ENCODE assay signal across 9 mouse cellular contexts in the genomic region with DNA sequence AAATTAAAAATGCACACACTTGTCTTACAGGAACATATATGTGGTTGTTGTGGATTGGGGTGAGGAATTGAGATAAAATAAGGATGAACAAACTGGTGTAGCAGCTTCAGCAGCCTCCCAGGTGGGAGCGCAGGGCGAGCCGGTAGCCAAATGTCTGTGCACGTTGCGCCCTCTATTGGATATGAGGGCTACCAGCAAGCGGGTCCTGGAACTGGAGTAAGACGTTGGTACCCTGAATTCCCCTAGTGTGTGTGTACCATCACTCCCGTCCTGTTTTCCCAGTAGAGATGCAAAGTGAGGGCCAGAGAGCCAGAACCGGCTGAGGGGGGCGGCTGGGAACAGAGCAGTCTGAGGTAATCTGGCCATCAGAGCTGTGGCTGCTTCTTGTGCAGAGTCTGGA. TPM values are rescaled to one million over a fixed set of nuclear protein-coding genes. Genes with fewer than 3 reads are reported as not detected.
DNase-seq lines count a peak whose midpoint lies in the region; ATAC-seq and TF ChIP-seq lines count a peak whose summit lies in the region.
"Had no signal": no experiment of that assay in that cellular context is flagged by ENCODE, and none has a peak within 500 bp of the region (broad histone marks: within the 10 kb centered on the region; RNA-seq: fewer than 3 reads in every experiment).

No protein-coding gene starts in this region.

- peak; percentile 74 for DNase-seq in A20 (ENCODE audit: low read depth, low spot score)
- peak; percentile 79 to 80 for DNase-seq in cerebellum, adult 18-20 months
- peak; percentile 73 to 74 for DNase-seq in frontal cortex, postnatal 25 days (ENCODE audit: low spot score in 2 of 2)
- peak; percentile 33 for DNase-seq in liver, adult 2 months (ENCODE audit: extremely low read depth, low read depth, low spot score)
- DNase-seq in thymus, postnatal 36 days = peak; percentile 75

- 12% methylated on average over 10 of the region's 10 CpGs for WGBS in kidney, embryonic 14.5 days
- 4% methylated on average over 10 of the region's 10 CpGs for WGBS in liver, adult 2 months

- ATAC-seq in kidney, embryonic 14.5 days (ENCODE audit: low FRiP score, low TSS enrichment) = peak; percentile 28; the same call in 1 of the 2 replicates
- ATAC-seq in neutrophil, adult 5-6 weeks (ENCODE audit: extremely low read depth, insufficient number of reproducible peaks, low FRiP score, poor library complexity, severe bottlenecking) = peak; percentile 64

- no peak overlapping the region for H3K9ac ChIP-seq in kidney, embryonic 14.5 days (ENCODE audit: low read depth, low read length)
- H3K9ac ChIP-seq in liver, adult 2 months (ENCODE audit: low read depth, low read length) = no peak overlapping the region

- no peaks in the 10 kb centered on the region for H3K9me3 ChIP-seq in E14TG2a.4 (ENCODE audit: low read length)
- H3K9me3 ChIP-seq in kidney, embryonic 14.5 days (ENCODE audit: control insufficient read depth, low read length) = no peaks in the 10 kb centered on the region

- no peak overlapping the region for H3K27ac ChIP-seq in kidney, embryonic 14.5 days (ENCODE audit: low read depth, low read length)
- H3K27ac ChIP-seq in liver, adult 2 months (replicated peaks; ENCODE audit: insufficient read depth, low read depth, low read length) = no peak overlapping the region

- H3K79me2 ChIP-seq in liver, adult 2 months (ENCODE audit: control insufficient read depth, insufficient read depth, low read length) = no peaks in the 10 kb centered on the region

- no peaks in the 10 kb centered on the region for H3K36me3 ChIP-seq in E14TG2a.4 (ENCODE audit: insufficient read depth, low read length)
- no peaks in the 10 kb centered on the region for H3K36me3 ChIP-seq in kidney, embryonic 14.5 days (ENCODE audit: control insufficient read depth, insufficient read depth, low read length)
- H3K36me3 ChIP-seq in liver, adult 2 months (ENCODE audit: control insufficient read depth, insufficient read depth, low read length) = no peaks in the 10 kb centered on the region

- peaks cover 15% of the 10 kb centered on the region for H3K4me1 ChIP-seq in E14TG2a.4 (replicated peaks; ENCODE audit: low read depth, low read length)
- no peaks in the 10 kb centered on the region; the same call in 1 of the 2 replicates for H3K4me1 ChIP-seq in kidney, embryonic 14.5 days (ENCODE audit: control insufficient read depth, insufficient read depth, low read length)
- no peaks in the 10 kb centered on the region for H3K4me1 ChIP-seq in liver, adult 2 months (ENCODE audit: control insufficient read depth, insufficient read depth, low read length)

- TF ChIP-seq CTCF in E14TG2a.4 (conservative IDR thresholded peaks at IDR 0.05; ENCODE audit: low read length) = peak; percentile 81
- TF ChIP-seq CTCF in liver, adult 2 months (IDR thresholded peaks at IDR 0.05; ENCODE audit: low read depth, low read length) = peak; percentile 95

- TF ChIP-seq POLR2A in liver, adult 2 months (IDR thresholded peaks at IDR 0.05; ENCODE audit: extremely low read depth, insufficient read depth, low read length) = no peak

- H3K4me3 ChIP-seq in E14TG2a.4 (replicated peaks; ENCODE audit: low read length) = no peak overlapping the region
- no peak overlapping the region for H3K4me3 ChIP-seq in kidney, embryonic 14.5 days (ENCODE audit: low read length)
- no peak overlapping the region for H3K4me3 ChIP-seq in liver, adult 2 months (ENCODE audit: insufficient read depth, low read depth, low read length)

- H3K4me2 ChIP-seq in kidney, embryonic 14.5 days (replicated peaks; ENCODE audit: low read depth, low read length) = no peak overlapping the region

- H3K27me3 ChIP-seq in E14TG2a.4 (ENCODE audit: insufficient read depth, low read length) = peaks cover 27% of the 10 kb centered on the region
- no peaks in the 10 kb centered on the region for H3K27me3 ChIP-seq in kidney, embryonic 14.5 days (ENCODE audit: control insufficient read depth, insufficient read depth, low read length)
- no peaks in the 10 kb centered on the region for H3K27me3 ChIP-seq in liver, adult 2 months (ENCODE audit: control insufficient read depth, insufficient read depth, low read length)

RNA-seq across cellular contexts. Expression of a gene that starts 15.3 kb away (rescaled TPM):
- 0.62 TPM in 1 of 2 replicates, not detected in the other for polyA plus RNA-seq in kidney, embryonic 14.5 days (2014; fragmentation: Nextera tagmentation; extraction: Ambion mirVana)
- total RNA-seq in liver, adult 2 months (2014; rRNA removed) = not detected in 2 replicates
- not detected in 2 replicates for polyA plus RNA-seq in liver, adult 2 months (2012; rRNA removed)
- not detected in 2 replicates for total RNA-seq in neutrophil, adult 5-6 weeks (2017)
- total RNA-seq: gastrocnemius, postnatal 4 days had no signal

RNA-seq across cellular contexts. Expression of a gene that starts 31.6 kb away (rescaled TPM):
- 23.1 and 28.0 TPM in 2 replicates for polyA plus RNA-seq in kidney, embryonic 14.5 days (2014; fragmentation: Nextera tagmentation; extraction: Ambion mirVana)
- 23.0 and 35.4 TPM in 2 replicates for total RNA-seq in liver, adult 2 months (2014; rRNA removed)
- polyA plus RNA-seq in liver, adult 2 months (2012; rRNA removed) = 98.6 and 99.2 TPM in 2 replicates
- total RNA-seq in neutrophil, adult 5-6 weeks (2017) = 21.2 and 22.0 TPM in 2 replicates

RNA-seq across cellular contexts. Expression of a gene that starts 32.2 kb away (rescaled TPM):
- 154 and 192 TPM in 2 replicates for polyA plus RNA-seq in kidney, embryonic 14.5 days (2014; fragmentation: Nextera tagmentation; extraction: Ambion mirVana)
- total RNA-seq in liver, adult 2 months (2014; rRNA removed) = 86.3 and 111 TPM in 2 replicates
- 224 and 259 TPM in 2 replicates for polyA plus RNA-seq in liver, adult 2 months (2012; rRNA removed)
- total RNA-seq in neutrophil, adult 5-6 weeks (2017) = 6.4 and 11.4 TPM in 2 replicates

RNA-seq across cellular contexts. Expression of a gene that starts 59.2 kb away (rescaled TPM):
- 0.10 TPM in 1 of 2 replicates, not detected in the other for polyA plus RNA-seq in kidney, embryonic 14.5 days (2014; fragmentation: Nextera tagmentation; extraction: Ambion mirVana)
- total RNA-seq in liver, adult 2 months (2014; rRNA removed) = 0.13 TPM in 1 of 2 replicates, not detected in the other
- 0.02 TPM in 1 of 2 replicates, not detected in the other for polyA plus RNA-seq in liver, adult 2 months (2012; rRNA removed)
- total RNA-seq in neutrophil, adult 5-6 weeks (2017) = 1.1 and 1.5 TPM in 2 replicates
